Mouse (Mus musculus): ENCODE data around the gene Theg.

Theg gene

GRCm38 (mm10) chr10:79534426-79534825 lies 52.7 kb downstream of the Theg start:
- peak; percentile 87 for DNase-seq

GRCm38 (mm10) chr10:79533126-79533911 lies 53.8 kb downstream of the Theg start, which contains the start of gene Plpp2:
Plpp2 (minus strand) TSS chr10:79533796.
- peak; percentile 97 for DNase-seq

- DNase-seq: no peak
Observed at GRCm38 (mm10) chr10:79532678-79533077, 54.5 kb downstream of the Theg start.

- peak; percentile 84 for DNase-seq
Observed at GRCm38 (mm10) chr10:79531593-79531992, 55.5 kb downstream of the Theg start.

GRCm38 (mm10) chr10:79530721-79531120 lies 56.4 kb downstream of the Theg start:
- DNase-seq: peak; percentile 60

- DNase-seq: peak; percentile 79
Observed at GRCm38 (mm10) chr10:79530241-79530640, 56.9 kb downstream of the Theg start.

GRCm38 (mm10) chr10:79528081-79528480 lies 59.0 kb downstream of the Theg start:
- DNase-seq: no peak

GRCm38 (mm10) chr10:79527453-79527845 lies 59.7 kb downstream of the Theg start:
- DNase-seq: peak; percentile 86

GRCm38 (mm10) chr10:79526661-79527452 lies 60.3 kb downstream of the Theg start:
- peak; percentile 80 for DNase-seq
